Mouse (Mus musculus): Measurements from ENCODE around the gene Ints5. TPM values are rescaled to one million over a fixed set of nuclear protein-coding genes. Genes with fewer than 3 reads are reported as not detected.
"Not testable (repeated sequence)": the region's sequence is repeated elsewhere in the genome, so short reads cannot be mapped to it uniquely, and the experiment has no call there.

The Ints5 gene
- polyA plus RNA-seq, 1 experiment from 2014 or later = 38.2 TPM

GRCm38 (mm10) chr19:8859018-8859417 is 33.8 kb upstream of the Ints5 start:
- H3K27me3 ChIP-seq (ENCODE audit: control insufficient read depth, insufficient read depth, low read length) = no peaks in the 10 kb centered on the region
- no peak overlapping the region for H3K9ac ChIP-seq (ENCODE audit: low read depth, low read length)
- H3K36me3 ChIP-seq (ENCODE audit: control insufficient read depth, insufficient read depth, low read length) = no peaks in the 10 kb centered on the region
- H3K4me2 ChIP-seq (replicated peaks; ENCODE audit: low read depth, low read length) = no peak overlapping the region
- WGBS = 21% methylated on average over 1 of the region's 1 CpGs
- no peaks in the 10 kb centered on the region for H3K4me1 ChIP-seq (ENCODE audit: control insufficient read depth, insufficient read depth, low read length)
- H3K4me3 ChIP-seq (ENCODE audit: low read length) = no peak overlapping the region
- H3K27ac ChIP-seq (ENCODE audit: low read depth, low read length) = no peak overlapping the region
- peak; percentile 45; the same call in 1 of the 2 replicates for ATAC-seq (ENCODE audit: low FRiP score, low TSS enrichment)
- H3K9me3 ChIP-seq (ENCODE audit: control insufficient read depth, low read length) = no peaks in the 10 kb centered on the region

- Histone ChIP-seq H3K36me3 (ENCODE audit: control insufficient read depth, insufficient read depth, low read length) (no peaks in the 10 kb centered on the region), H3K27me3 (ENCODE audit: control insufficient read depth, insufficient read depth, low read length) (no peaks in the 10 kb centered on the region), H3K4me2 (replicated peaks; ENCODE audit: low read depth, low read length) (no peak overlapping the region), H3K4me3 (ENCODE audit: low read length) (no peak overlapping the region), H3K9ac (ENCODE audit: low read depth, low read length) (no peak overlapping the region), H3K4me1 (ENCODE audit: control insufficient read depth, insufficient read depth, low read length) (no peaks in the 10 kb centered on the region), H3K9me3 (ENCODE audit: control insufficient read depth, low read length) (no peaks in the 10 kb centered on the region), H3K27ac (ENCODE audit: low read depth, low read length) (no peak overlapping the region)
- 90% methylated on average over 6 of the region's 6 CpGs for WGBS
- no peak for ATAC-seq (ENCODE audit: low FRiP score, low TSS enrichment)
These were observed 28.5 kb upstream of the Ints5 start for GRCm38 (mm10) chr19:8864265-8864664.

GRCm38 (mm10) chr19:8870381-8870780 is 22.4 kb upstream of the Ints5 start:
- not testable (repeated sequence) for H3K9me3 ChIP-seq (ENCODE audit: control insufficient read depth, low read length); H3K27me3 ChIP-seq (ENCODE audit: control insufficient read depth, insufficient read depth, low read length); H3K27ac ChIP-seq (ENCODE audit: low read depth, low read length); H3K9ac ChIP-seq (ENCODE audit: low read depth, low read length); H3K4me3 ChIP-seq (ENCODE audit: low read length); H3K4me1 ChIP-seq (ENCODE audit: control insufficient read depth, insufficient read depth, low read length); ATAC-seq (ENCODE audit: low FRiP score, low TSS enrichment); H3K4me2 ChIP-seq (replicated peaks; ENCODE audit: low read depth, low read length)
- peaks cover 24% of the 10 kb centered on the region for H3K36me3 ChIP-seq (ENCODE audit: control insufficient read depth, insufficient read depth, low read length)
- WGBS = 81% methylated on average over 3 of the region's 3 CpGs

GRCm38 (mm10) chr19:8870838-8871237 is 22.0 kb upstream of the Ints5 start:
- H3K4me2 ChIP-seq (replicated peaks; ENCODE audit: low read depth, low read length) = peak overlapping the region; percentile 85

GRCm38 (mm10) chr19:8871267-8872186 is 21.3 kb upstream of the Ints5 start, which contains the start of gene Ubxn1:
Gene Ubxn1 (plus strand): TSS chr19:8871496.
- under 1% methylated on average over 50 of the region's 59 CpGs for WGBS
- no peaks in the 10 kb centered on the region for H3K27me3 ChIP-seq (ENCODE audit: control insufficient read depth, insufficient read depth, low read length)
- peak within 1 kb of the TSS; percentile 96 for H3K9ac ChIP-seq (ENCODE audit: low read depth, low read length)
- peaks cover 5% of the 10 kb centered on the region for H3K4me1 ChIP-seq (ENCODE audit: control insufficient read depth, insufficient read depth, low read length)
- H3K36me3 ChIP-seq (ENCODE audit: control insufficient read depth, insufficient read depth, low read length) = peaks cover 36% of the 10 kb centered on the region
- peak within 1 kb of the TSS; percentile 85 for H3K4me2 ChIP-seq (replicated peaks; ENCODE audit: low read depth, low read length)
- peak; percentile 97 for ATAC-seq (ENCODE audit: low FRiP score, low TSS enrichment)
- peak within 1 kb of the TSS; percentile 94 for H3K4me3 ChIP-seq (ENCODE audit: low read length)
- H3K27ac ChIP-seq (ENCODE audit: low read depth, low read length) = peak within 1 kb of the TSS; percentile 71
- H3K9me3 ChIP-seq (ENCODE audit: control insufficient read depth, low read length) = no peaks in the 10 kb centered on the region

More at GRCm38 (mm10) chr19:8870838-8871237, 22.0 kb upstream of the Ints5 start:
- no peaks in the 10 kb centered on the region for H3K9me3 ChIP-seq (ENCODE audit: control insufficient read depth, low read length)
- peak; percentile 32; the same call in 1 of the 2 replicates for ATAC-seq (ENCODE audit: low FRiP score, low TSS enrichment)
- H3K36me3 ChIP-seq (ENCODE audit: control insufficient read depth, insufficient read depth, low read length) = peaks cover 29% of the 10 kb centered on the region
- peaks cover 5% of the 10 kb centered on the region for H3K4me1 ChIP-seq (ENCODE audit: control insufficient read depth, insufficient read depth, low read length)
- peak overlapping the region; percentile 56; the same call in 1 of the 2 replicates for H3K27ac ChIP-seq (ENCODE audit: low read depth, low read length)
- peak overlapping the region; percentile 96 for H3K9ac ChIP-seq (ENCODE audit: low read depth, low read length)
- peak overlapping the region; percentile 94 for H3K4me3 ChIP-seq (ENCODE audit: low read length)
- 59% methylated on average over 9 of the region's 9 CpGs for WGBS
- H3K27me3 ChIP-seq (ENCODE audit: control insufficient read depth, insufficient read depth, low read length) = no peaks in the 10 kb centered on the region

GRCm38 (mm10) chr19:8872266-8872840 is 20.5 kb upstream of the Ints5 start:
- WGBS = 65% methylated on average over 10 of the region's 10 CpGs
- Histone ChIP-seq H3K27me3 (ENCODE audit: control insufficient read depth, insufficient read depth, low read length) (no peaks in the 10 kb centered on the region), H3K4me3 (ENCODE audit: low read length) (peak overlapping the region; percentile 94), H3K4me1 (ENCODE audit: control insufficient read depth, insufficient read depth, low read length) (peaks cover 5% of the 10 kb centered on the region), H3K9ac (ENCODE audit: low read depth, low read length) (peak overlapping the region; percentile 96), H3K9me3 (ENCODE audit: control insufficient read depth, low read length) (no peaks in the 10 kb centered on the region), H3K36me3 (ENCODE audit: control insufficient read depth, insufficient read depth, low read length) (peaks cover 40% of the 10 kb centered on the region), H3K4me2 (replicated peaks; ENCODE audit: low read depth, low read length) (peak overlapping the region; percentile 85), H3K27ac (ENCODE audit: low read depth, low read length) (no peak overlapping the region)
- ATAC-seq (ENCODE audit: low FRiP score, low TSS enrichment) = no peak

- WGBS = 94% methylated on average over 7 of the region's 7 CpGs
- H3K36me3 ChIP-seq (ENCODE audit: control insufficient read depth, insufficient read depth, low read length) = peaks cover 40% of the 10 kb centered on the region
These were observed 17.8 kb upstream of the Ints5 start for GRCm38 (mm10) chr19:8875031-8875430.

GRCm38 (mm10) chr19:8880311-8881033 is 12.3 kb upstream of the Ints5 start, which contains the start of gene Uqcc3:
Gene Uqcc3 (minus strand): TSS chr19:8880923.
- Histone ChIP-seq H3K9ac (ENCODE audit: low read depth, low read length) (peak within 1 kb of the TSS; percentile 85), H3K4me3 (ENCODE audit: low read length) (peak within 1 kb of the TSS; percentile 76), H3K4me2 (replicated peaks; ENCODE audit: low read depth, low read length) (peak within 1 kb of the TSS; percentile 76), H3K27me3 (ENCODE audit: control insufficient read depth, insufficient read depth, low read length) (no peaks in the 10 kb centered on the region), H3K4me1 (ENCODE audit: control insufficient read depth, insufficient read depth, low read length) (no peaks in the 10 kb centered on the region), H3K36me3 (ENCODE audit: control insufficient read depth, insufficient read depth, low read length) (peaks cover 15% of the 10 kb centered on the region), H3K9me3 (ENCODE audit: control insufficient read depth, low read length) (no peaks in the 10 kb centered on the region), H3K27ac (ENCODE audit: low read depth, low read length) (peak within 1 kb of the TSS; percentile 89)
- under 1% methylated on average over 42 of the region's 42 CpGs for WGBS
- ATAC-seq (ENCODE audit: low FRiP score, low TSS enrichment) = peak; percentile 97

More at GRCm38 (mm10) chr19:8875031-8875430, 17.8 kb upstream of the Ints5 start:
- Histone ChIP-seq H3K9ac (ENCODE audit: low read depth, low read length) (no peak overlapping the region), H3K27ac (ENCODE audit: low read depth, low read length) (no peak overlapping the region), H3K4me2 (replicated peaks; ENCODE audit: low read depth, low read length) (no peak overlapping the region), H3K4me1 (ENCODE audit: control insufficient read depth, insufficient read depth, low read length) (peaks cover 5% of the 10 kb centered on the region), H3K9me3 (ENCODE audit: control insufficient read depth, low read length) (no peaks in the 10 kb centered on the region), H3K4me3 (ENCODE audit: low read length) (no peak overlapping the region), H3K27me3 (ENCODE audit: control insufficient read depth, insufficient read depth, low read length) (no peaks in the 10 kb centered on the region)
- ATAC-seq (ENCODE audit: low FRiP score, low TSS enrichment) = no peak
